Mouse (Mus musculus) T-helper 2 cell (primary cell): Measurements from ENCODE around the gene Ccdc185.

ENCODE experiments used
- in situ Hi-C: fragments of 300-600 bp; cut with MboI, MseI; formaldehyde crosslinking; loops from one replicate; pipeline ENCODE4 v1.15.1; 2025; ENCODE audit warnings: high pct_unique_total_duplicates

Ccdc185 gene

GRCm38 (mm10) chr1:182749080-182749479 is at the start of gene Ccdc185:
Ccdc185 (minus strand) TSS chr1:182749180.
- in situ Hi-C loops, result no loop called here

GRCm38 (mm10) chr1:182797048-182797447 is 48.1 kb upstream of the Ccdc185 start:
- in situ Hi-C loops, result no loop called here

- in situ Hi-C loops, result no loop called here
These were observed 45.6 kb upstream of the Ccdc185 start for GRCm38 (mm10) chr1:182794628-182795027.

DNA sequence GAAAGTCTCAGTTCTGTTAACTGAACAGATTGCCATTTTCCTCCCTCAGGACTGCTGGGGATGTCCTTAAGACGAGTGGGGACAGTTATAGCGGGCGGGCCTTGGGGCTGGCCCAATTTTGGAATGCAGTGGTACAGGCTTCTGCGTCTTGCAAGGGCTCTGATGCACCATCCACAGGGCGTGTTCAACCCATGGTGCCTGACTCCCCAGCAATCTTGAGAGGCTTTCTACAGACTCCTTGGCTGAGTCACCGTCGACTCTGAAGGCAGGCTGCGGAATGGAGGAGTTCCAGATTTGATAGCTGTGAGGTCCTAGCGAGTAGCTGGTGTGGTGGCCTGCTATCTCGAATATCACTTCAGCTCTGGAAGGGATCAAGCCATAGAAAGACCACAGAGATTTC is 45.2 kb upstream of the Ccdc185 start:
- in situ Hi-C loops, result no loop called here

- in situ Hi-C loops, result no loop called here
These were observed 43.6 kb upstream of the Ccdc185 start for GRCm38 (mm10) chr1:182792521-182793071.

DNA sequence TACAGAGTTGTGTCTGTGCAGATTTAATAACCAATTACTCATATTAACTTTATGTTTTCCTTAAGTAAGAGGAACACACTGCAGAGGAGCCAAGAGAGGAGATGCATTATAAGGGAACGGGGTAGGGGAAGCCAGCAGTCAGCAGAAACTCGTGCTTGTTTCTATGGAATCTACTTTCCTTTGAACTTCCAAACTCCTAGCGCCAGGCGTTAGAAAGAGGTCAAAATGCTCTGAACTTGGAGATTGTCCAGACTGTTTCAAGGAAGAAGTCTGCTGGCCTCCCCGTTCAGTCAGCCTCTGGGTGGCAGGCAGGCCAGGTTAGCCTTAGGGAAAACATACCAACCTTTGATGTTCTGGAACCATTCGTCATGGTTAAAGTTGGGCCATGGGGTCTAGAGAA is 39.9 kb upstream of the Ccdc185 start:
- in situ Hi-C loops, result no loop called here

DNA sequence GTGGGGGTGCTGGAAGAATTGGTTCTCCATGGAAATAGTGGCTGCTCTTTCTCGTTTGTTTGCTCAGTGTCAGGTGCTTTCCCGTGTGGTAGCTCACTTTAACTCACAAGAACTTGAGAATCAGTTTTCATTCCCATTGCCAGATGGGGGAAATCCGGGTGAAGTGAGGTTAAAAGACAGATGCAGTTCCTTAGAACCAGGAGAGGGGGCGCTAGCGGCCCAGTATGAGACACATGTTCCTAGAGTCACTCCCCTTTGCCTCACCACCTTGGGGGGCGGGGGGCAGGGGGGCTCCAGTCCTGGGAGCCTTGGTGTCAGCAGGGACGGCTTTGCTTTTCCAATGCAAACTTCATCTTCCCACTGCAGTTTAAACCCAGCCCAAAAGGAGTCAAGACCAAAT is 38.0 kb upstream of the Ccdc185 start:
- in situ Hi-C loops, result no loop called here

DNA sequence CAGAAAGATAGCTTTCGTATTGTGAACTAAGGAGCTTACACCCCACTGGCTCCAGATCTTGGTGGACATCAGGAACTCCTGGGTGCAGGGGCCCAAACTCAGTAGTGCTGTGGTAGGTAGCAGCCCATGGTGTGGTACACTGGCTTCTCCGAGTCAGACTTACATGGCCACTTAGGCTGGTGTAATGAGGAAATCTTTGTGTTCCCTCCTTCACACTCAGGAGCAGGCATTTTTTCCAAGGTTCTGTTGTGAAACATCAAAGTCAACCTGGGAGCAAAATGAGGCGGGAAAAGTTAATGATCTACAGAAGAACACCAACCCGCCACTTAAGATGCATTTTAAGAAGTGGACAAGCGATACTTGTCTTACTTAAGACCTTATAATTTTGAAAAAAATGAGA is 36.5 kb upstream of the Ccdc185 start:
- in situ Hi-C loops, result no loop called here

GRCm38 (mm10) chr1:182784784-182785183 is 35.8 kb upstream of the Ccdc185 start:
- in situ Hi-C loops, result no loop called here

DNA sequence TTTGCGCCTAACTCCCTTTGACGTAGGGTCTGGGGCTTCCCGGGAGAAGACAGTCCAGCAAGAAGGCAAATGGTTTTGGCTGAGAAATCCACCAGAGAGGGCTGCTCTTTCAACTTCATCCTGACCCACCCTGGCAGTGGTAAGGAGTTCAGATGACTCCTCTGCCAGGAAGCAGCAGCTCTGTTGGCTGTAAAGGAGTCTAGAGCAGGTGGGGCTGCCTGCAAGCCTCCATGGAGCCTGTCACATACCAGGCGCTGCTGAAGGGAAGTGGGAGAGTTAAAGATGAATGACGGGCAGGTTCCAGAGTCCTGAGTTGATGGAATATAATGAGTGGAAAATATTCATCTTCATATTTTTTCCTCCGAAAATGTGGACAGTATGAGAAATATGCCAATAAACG is 34.8 kb upstream of the Ccdc185 start:
- in situ Hi-C loops, result no loop called here

GRCm38 (mm10) chr1:182779024-182779520 is 30.1 kb upstream of the Ccdc185 start:
- in situ Hi-C loops, result no loop called here

GRCm38 (mm10) chr1:182778225-182778624 is 29.2 kb upstream of the Ccdc185 start:
- in situ Hi-C loops, result no loop called here

- in situ Hi-C loops, result no loop called here
These were observed 27.9 kb upstream of the Ccdc185 start for GRCm38 (mm10) chr1:182776749-182777410.

- in situ Hi-C loops, result no loop called here
These were observed 26.6 kb upstream of the Ccdc185 start for GRCm38 (mm10) chr1:182775576-182775975.

DNA sequence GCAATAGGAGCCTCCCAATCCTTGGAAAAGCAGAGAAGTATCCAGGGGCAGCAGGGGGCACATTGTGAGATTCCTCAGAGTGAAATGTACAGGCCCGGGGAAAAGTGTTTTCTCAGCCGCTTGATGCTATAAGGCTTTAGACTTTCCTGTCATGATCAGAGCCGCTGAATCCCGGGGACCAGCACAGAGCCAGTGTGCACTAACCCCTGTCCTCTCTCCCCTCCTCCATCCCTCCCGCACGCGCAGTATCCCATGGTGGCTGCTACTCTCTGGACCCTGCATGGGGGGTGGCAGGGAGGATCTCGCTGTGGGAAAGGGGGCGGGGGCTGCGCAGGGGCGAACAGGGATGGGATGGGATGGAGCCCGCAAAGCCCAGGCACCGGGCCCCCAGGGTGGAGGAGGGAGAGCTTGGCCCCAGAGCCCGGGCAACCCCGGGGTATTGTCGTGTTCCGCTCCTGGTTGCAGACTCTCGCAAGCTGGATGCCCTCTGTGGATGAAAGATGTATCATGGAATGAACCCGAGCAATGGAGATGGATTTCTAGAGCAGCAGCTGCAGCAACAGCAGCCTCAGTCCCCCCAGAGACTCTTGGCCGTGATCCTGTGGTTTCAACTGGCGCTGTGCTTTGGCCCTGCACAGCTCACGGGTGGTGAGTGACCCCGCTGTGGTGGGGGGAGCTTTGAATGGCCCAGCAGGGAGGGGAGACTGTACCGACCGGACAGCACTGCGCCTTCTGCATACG is 15.7 kb upstream of the Ccdc185 start:
- in situ Hi-C loops, result no loop called here

DNA sequence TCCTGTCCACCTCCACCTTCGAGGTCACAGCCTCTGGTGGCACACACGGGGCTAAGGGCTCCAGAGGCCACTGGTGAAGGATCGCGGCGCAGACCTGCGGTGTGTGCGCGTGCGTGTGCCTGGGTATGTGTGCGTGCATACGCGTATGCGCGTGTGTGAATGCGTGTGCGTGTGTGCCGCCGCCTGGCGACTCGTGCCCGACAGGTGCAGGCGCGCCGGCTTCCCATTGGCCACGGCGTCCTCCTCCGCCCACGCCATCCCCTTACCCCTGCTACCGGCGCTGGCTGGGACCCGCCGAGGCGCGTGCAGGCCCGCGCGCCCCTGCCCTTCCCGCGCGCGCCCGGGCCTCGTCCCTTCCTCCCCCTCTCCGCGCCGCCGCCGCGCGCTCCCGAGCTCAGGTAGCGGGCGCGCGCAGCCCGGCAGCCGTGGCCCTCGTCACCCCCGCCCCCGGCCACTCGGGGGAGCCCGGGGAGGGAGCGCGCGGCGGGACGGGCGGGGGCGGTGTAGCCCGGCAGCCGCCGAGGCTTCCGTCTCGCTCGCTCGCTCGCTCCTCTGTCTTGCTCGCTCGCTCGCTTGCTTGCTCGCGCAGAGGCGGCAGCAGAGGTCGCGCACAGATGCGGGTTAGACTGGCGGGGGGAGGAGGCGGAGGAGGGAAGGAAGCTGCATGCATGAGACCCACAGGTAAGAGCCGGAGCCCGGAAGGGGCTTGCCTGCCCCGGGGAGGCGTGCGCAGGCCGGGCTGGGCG is 14.9 kb upstream of the Ccdc185 start, which contains the start of gene Susd4:
Susd4 (plus strand) TSS at position 145 of the 746 bp plus-strand sequence.
- in situ Hi-C loops, result no loop called here

DNA sequence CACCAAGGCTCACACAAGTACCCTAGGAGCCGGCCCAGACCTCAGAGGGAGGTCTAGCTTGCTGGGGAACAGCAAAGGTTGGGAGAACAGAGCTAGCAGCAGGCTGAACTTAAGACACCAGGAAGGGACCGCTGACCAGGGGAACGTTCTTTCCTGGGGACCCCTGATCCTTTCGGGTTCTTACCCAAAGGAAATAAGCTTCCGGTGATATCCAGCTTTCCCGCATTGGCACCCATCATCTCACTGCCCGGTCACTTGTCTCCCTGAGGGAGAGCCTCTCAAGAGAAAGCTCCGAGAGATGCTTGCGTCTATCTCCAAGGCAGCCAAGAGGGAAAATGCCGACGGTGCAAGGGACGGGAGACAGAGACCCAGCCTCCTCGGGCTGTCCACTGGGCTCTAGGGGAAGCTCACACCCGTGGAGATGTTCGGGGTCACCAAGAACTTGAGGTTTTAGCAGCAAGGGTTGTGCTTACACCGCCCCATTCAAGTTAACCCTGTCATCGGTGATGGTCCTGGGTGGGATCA is 14.3 kb upstream of the Ccdc185 start:
- in situ Hi-C loops, result no loop called here

DNA sequence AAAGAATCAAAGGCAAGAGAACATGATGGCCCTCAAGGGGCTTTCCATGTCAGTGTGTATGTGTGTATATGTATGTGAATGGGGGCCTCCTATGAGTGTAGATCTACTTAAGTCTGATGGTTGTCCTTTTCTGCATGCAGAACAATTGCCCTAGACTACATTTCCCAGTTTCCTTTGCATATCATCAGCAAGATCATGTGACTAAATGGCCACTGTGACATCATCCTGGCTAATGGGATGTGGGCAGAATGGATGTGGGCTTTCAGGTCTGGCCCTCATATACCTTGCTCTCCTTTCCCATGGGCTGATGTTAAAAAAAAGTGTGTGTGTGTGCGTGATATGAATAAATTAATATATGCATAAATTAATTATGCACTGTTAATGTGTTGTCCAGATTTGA is 9.8 kb upstream of the Ccdc185 start:
- in situ Hi-C loops, result no loop called here

DNA sequence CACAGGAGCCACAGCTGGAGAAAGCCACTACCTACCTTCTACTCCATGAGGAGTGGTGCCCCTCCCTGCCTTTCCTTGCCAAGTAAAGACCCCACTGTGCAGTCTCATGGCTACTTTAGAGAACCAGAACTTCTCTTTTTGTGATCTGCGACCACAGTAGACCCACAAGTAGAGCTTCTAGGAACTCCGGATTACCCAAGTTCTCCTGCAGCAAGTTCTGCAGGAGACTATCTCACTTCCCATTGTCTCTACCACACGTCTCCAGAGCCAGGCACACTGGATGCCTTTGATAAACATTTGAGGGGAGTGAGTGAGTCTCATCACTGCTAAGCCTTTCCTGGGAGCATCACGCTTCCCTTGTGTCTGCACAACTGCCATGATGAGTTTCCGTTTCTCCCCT is 5.9 kb upstream of the Ccdc185 start:
- in situ Hi-C loops, result no loop called here

GRCm38 (mm10) chr1:182753694-182754093 is 4.7 kb upstream of the Ccdc185 start:
- in situ Hi-C loops, result no loop called here

DNA sequence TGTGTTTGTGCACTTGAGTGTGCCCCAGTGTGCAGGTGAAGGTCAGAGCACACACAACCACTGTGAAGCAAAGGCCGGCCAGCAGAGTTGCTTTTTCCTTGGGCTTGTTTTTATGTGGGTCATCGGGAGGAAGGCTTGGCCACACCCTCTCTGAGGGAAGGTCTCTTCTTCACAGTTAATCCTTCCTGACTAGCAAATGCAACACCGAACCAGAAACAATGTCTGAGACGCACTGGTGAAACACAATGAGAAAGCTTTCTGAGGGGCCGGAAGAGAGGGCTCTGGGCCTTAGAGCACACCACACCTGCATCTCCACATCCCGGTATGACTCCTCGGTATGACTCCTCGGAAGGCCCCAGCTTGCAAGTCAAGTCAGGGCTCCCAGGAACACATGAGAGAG is 2.3 kb upstream of the Ccdc185 start:
- in situ Hi-C loops, result no loop called here

DNA sequence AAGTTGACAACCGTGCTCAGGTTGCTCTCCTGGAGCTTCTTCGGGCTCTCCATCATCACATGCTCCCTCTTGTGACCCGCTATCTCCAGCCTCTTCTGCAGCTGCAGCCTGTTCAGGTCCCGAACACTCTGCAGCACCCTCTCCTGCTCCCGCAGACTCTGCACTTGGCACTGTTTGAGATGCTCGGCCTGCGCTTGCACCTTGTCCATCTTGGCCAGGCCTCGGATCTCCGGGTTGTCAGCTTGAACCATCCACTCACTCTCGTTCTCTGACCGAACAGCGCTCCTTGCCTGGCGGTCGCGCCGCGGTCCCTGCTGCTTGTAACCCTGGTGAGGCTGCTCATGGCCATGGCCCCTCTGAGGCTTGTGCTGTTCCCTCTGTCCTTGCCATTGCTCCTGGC is 1.1 kb downstream of the Ccdc185 start:
- in situ Hi-C loops, result no loop called here
